Mouse (Mus musculus) erythroblast, embryonic 14.5 days (primary cell): ENCODE measurements around the gene Taf12.

Experiments
- GATA1 ChIP-seq: IDR thresholded peaks from 2 replicates; pipeline ENCODE4 v1.6.1; 2012; ENCODE audit warnings: low read length, inconsistent platforms, mixed read lengths
- TAL1 ChIP-seq: IDR thresholded peaks from 3 replicates; pipeline ENCODE4 v1.6.1; 2012; ENCODE audit warnings: low read length, inconsistent platforms, mixed read lengths

DNA sequence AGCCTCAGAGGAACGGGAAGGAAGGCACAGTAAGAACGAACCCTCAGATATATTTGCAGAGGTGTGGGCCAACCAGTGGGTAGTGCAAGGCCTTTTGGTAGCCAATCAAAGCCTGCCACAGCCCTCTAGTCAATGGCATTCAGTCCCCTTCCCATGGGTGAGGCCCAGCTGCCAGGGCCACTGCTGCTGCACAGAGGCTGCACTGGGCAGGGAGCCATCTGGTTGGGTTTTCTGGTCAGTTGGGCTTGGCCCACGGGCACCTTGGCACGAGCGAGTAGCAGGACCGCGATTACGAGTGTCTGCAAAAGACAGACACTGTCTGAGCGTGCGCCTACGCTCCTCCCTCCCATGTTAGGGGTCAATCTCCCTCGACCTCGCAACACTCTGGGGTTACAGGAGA is 64.8 kb downstream of the Taf12 start:
- no peak for TF ChIP-seq GATA1
- no peak for TF ChIP-seq TAL1
